Mouse (Mus musculus) C2C12 (cell line): ENCODE results near the gene Rnf126. TPM values are rescaled to one million over a fixed set of nuclear protein-coding genes. Genes with fewer than 3 reads are reported as not detected.
A peak's percentile ranks its signal among the peaks of the same experiment; 100 is the strongest.

Source experiments
- H3K27me3 ChIP-seq: one replicate; pipeline ENCODE4 v1.6.1; 2011; ENCODE audit not compliant: control insufficient read depth, insufficient read depth, insufficient read length
- H3K36me3 ChIP-seq: one replicate; pipeline ENCODE4 v1.6.1; 2011; ENCODE audit not compliant: control insufficient read depth, insufficient read depth
- H3K4me3 ChIP-seq: one replicate; pipeline ENCODE4 v1.5.1; 2011; ENCODE audit warnings: mild to moderate bottlenecking, control low read depth; ENCODE audit not compliant: poor library complexity, insufficient read depth, severe bottlenecking
- H3K79me2 ChIP-seq: one replicate; pipeline ENCODE4 v1.6.1; 2011; ENCODE audit not compliant: control insufficient read depth, insufficient read depth
- H3K79me3 ChIP-seq: one replicate; pipeline ENCODE4 v1.6.1; 2011; ENCODE audit warnings: low read depth, control low read depth
- H3ac ChIP-seq: one replicate; pipeline ENCODE3; 2011; ENCODE audit warnings: low read depth; ENCODE audit not compliant: control insufficient read depth, insufficient read length
- CEBPB ChIP-seq: IDR thresholded peaks from one replicate; pipeline ENCODE4 v1.6.1; 2011; ENCODE audit warnings: low read depth, mild to moderate bottlenecking, control low read depth, moderate library complexity
- CTCF ChIP-seq: IDR thresholded peaks from one replicate; pipeline ENCODE4 v1.5.1; 2011; ENCODE audit not compliant: control insufficient read depth, insufficient read depth, insufficient read length
- FOSL1 ChIP-seq: IDR thresholded peaks from one replicate; pipeline ENCODE4 v1.8.0; 2011; ENCODE audit warnings: mild to moderate bottlenecking, low read length; ENCODE audit not compliant: poor library complexity, insufficient read depth, severe bottlenecking
- MAX ChIP-seq: IDR thresholded peaks from one replicate; pipeline ENCODE4 v1.6.1; 2011; ENCODE audit warnings: mild to moderate bottlenecking, control low read depth
- MYOD1 ChIP-seq: IDR thresholded peaks from one replicate; pipeline ENCODE4 v1.6.1; 2011; ENCODE audit warnings: low read depth; ENCODE audit not compliant: control insufficient read depth, insufficient read length
- MYOG ChIP-seq: IDR thresholded peaks from one replicate; pipeline ENCODE4 v1.6.1; 2011; ENCODE audit not compliant: control insufficient read depth, insufficient read length; ENCODE audit errors: extremely low read depth
- USF1 ChIP-seq: IDR thresholded peaks from one replicate; pipeline ENCODE4 v1.6.1; 2011; ENCODE audit warnings: low read depth, mild to moderate bottlenecking, control low read depth, moderate library complexity
- polyA plus RNA-seq: library from polyadenylated mRNA; unstranded; fragments of >200 nt; fragmentation: generic; extraction: Trizol; gene quantifications from one replicate; pipeline ENCODE4 v1.2.1, GENCODE M21; 2012; ENCODE audit warnings: missing spikeins

Gene Rnf126
- polyA plus RNA-seq, 1 experiment, result 116 TPM

GRCm38 (mm10) chr10:79807826-79808225 lies 41.1 kb upstream of the Rnf126 start:
- Histone ChIP-seq H3K4me3 (no peak overlapping the region), H3ac (no peak overlapping the region), H3K36me3 (no peaks in the 10 kb centered on the region), H3K79me2 (no peaks in the 10 kb centered on the region), H3K79me3 (no peaks in the 10 kb centered on the region), H3K27me3 (no peaks in the 10 kb centered on the region)
- TF ChIP-seq FOSL1 (no peak), MYOD1 (no peak), CEBPB (no peak), MYOG (no peak), MAX (no peak), CTCF (no peak), USF1 (no peak)

GRCm38 (mm10) chr10:79806972-79807371 lies 40.2 kb upstream of the Rnf126 start:
- no peak overlapping the region for H3K4me3 ChIP-seq

GRCm38 (mm10) chr10:79806331-79806730 lies 39.6 kb upstream of the Rnf126 start:
- Histone ChIP-seq H3K27me3 (no peaks in the 10 kb centered on the region), H3K79me3 (peaks cover 2% of the 10 kb centered on the region), H3K36me3 (no peaks in the 10 kb centered on the region), H3K79me2 (no peaks in the 10 kb centered on the region), H3ac (no peak overlapping the region), H3K4me3 (no peak overlapping the region)
- TF ChIP-seq MYOD1, result no peak
- TF ChIP-seq FOSL1, result no peak
- TF ChIP-seq CTCF, result no peak
- no peak for TF ChIP-seq MAX
- TF ChIP-seq MYOG, result no peak
- no peak for TF ChIP-seq USF1
- TF ChIP-seq CEBPB, result no peak

More at GRCm38 (mm10) chr10:79806972-79807371, 40.2 kb upstream of the Rnf126 start:
- TF ChIP-seq MYOD1 (no peak), FOSL1 (no peak), MYOG (no peak), CEBPB (no peak), CTCF (no peak), USF1 (no peak), MAX (no peak)
- Histone ChIP-seq H3K27me3 (no peaks in the 10 kb centered on the region), H3K79me3 (no peaks in the 10 kb centered on the region), H3K79me2 (no peaks in the 10 kb centered on the region), H3ac (no peak overlapping the region), H3K36me3 (no peaks in the 10 kb centered on the region)

GRCm38 (mm10) chr10:79805636-79806035 lies 38.9 kb upstream of the Rnf126 start:
- Histone ChIP-seq H3K79me3 (peaks cover 2% of the 10 kb centered on the region), H3K79me2 (no peaks in the 10 kb centered on the region), H3ac (no peak overlapping the region), H3K36me3 (no peaks in the 10 kb centered on the region), H3K27me3 (no peaks in the 10 kb centered on the region), H3K4me3 (no peak overlapping the region)
- TF ChIP-seq MAX, result no peak
- no peak for TF ChIP-seq CTCF
- no peak for TF ChIP-seq MYOD1
- TF ChIP-seq MYOG, result no peak
- TF ChIP-seq CEBPB, result no peak
- TF ChIP-seq USF1, result no peak

GRCm38 (mm10) chr10:79803716-79804323 lies 37.1 kb upstream of the Rnf126 start:
- no peak overlapping the region for H3ac ChIP-seq
- peaks cover 2% of the 10 kb centered on the region for H3K79me3 ChIP-seq
- no peaks in the 10 kb centered on the region for H3K27me3 ChIP-seq
- peaks cover 10% of the 10 kb centered on the region for H3K79me2 ChIP-seq
- no peaks in the 10 kb centered on the region for H3K36me3 ChIP-seq
- no peak overlapping the region for H3K4me3 ChIP-seq
- TF ChIP-seq CEBPB, result no peak
- TF ChIP-seq MAX, result no peak
- no peak for TF ChIP-seq MYOG

- Histone ChIP-seq H3K79me2 (peaks cover 24% of the 10 kb centered on the region), H3K36me3 (no peaks in the 10 kb centered on the region), H3ac (no peak overlapping the region), H3K4me3 (no peak overlapping the region), H3K79me3 (peaks cover 2% of the 10 kb centered on the region), H3K27me3 (no peaks in the 10 kb centered on the region)
- TF ChIP-seq MAX (no peak), CEBPB (peak; percentile 48)
These were observed 35.7 kb upstream of the Rnf126 start for GRCm38 (mm10) chr10:79802331-79802971.
